Mouse (Mus musculus): Measurements from ENCODE around the gene Ffar4. TPM values are rescaled to one million over a fixed set of nuclear protein-coding genes. Genes with fewer than 3 reads are reported as not detected.

Gene Ffar4
- total and polyA plus RNA-seq, 3 experiments = not detected

- H3K36me3 ChIP-seq (ENCODE audit: control insufficient read depth in 1 of 2, insufficient read depth in 2 of 2, low read length in 2 of 2) = peaks cover 0 to 9% of the 10 kb centered on the region in 2 experiments; a peak in 2 of 4 replicates
- peak; percentile 6 for DNase-seq (ENCODE audit: low read depth, low spot score)
- H3K4me3 ChIP-seq (ENCODE audit: control insufficient read depth in 1 of 2, insufficient read depth in 1 of 2, low read depth in 2 of 2, low read length in 2 of 2) = no peak overlapping the region
- H3K9me3 ChIP-seq (replicated peaks; ENCODE audit: insufficient read depth, low read length) = no peaks in the 10 kb centered on the region
- no peak overlapping the region for H3K9ac ChIP-seq (ENCODE audit: control insufficient read depth, low read depth, low read length, poor library complexity, severe bottlenecking)
- TF ChIP-seq RCOR1 (IDR thresholded peaks at IDR 0.05; ENCODE audit: low read depth, low read length) (no peak), POLR2AphosphoS2 (IDR thresholded peaks at IDR 0.05; ENCODE audit: low read length) (no peak), MAX (IDR thresholded peaks at IDR 0.05; ENCODE audit: low read length) (no peak), NELFE (IDR thresholded peaks at IDR 0.05; ENCODE audit: low read depth, low read length) (no peak), CHD1 (IDR thresholded peaks at IDR 0.05; ENCODE audit: low read depth, low read length) (no peak), SIN3A (IDR thresholded peaks at IDR 0.05; ENCODE audit: low read length) (no peak), MXI1 (IDR thresholded peaks at IDR 0.05; ENCODE audit: low read depth, low read length) (no peak), MEF2A (IDR thresholded peaks at IDR 0.05; ENCODE audit: extremely low read depth, insufficient replicate concordance, low read depth, low read length, poor library complexity, severe bottlenecking) (no peak), ZC3H11A (IDR thresholded peaks at IDR 0.05; ENCODE audit: low read depth, low read length) (no peak), POLR2AphosphoS5 (IDR thresholded peaks at IDR 0.05; ENCODE audit: borderline replicate concordance, low read depth, low read length) (no peak), ZMIZ1 (IDR thresholded peaks at IDR 0.05; ENCODE audit: low read depth, low read length) (no peak), CTCF (IDR thresholded peaks at IDR 0.05 in 2 of 3, conservative IDR thresholded peaks at IDR 0.05 in 1 of 3; ENCODE audit: control insufficient read depth in 1 of 3, insufficient read depth in 1 of 3, low read depth in 2 of 3, low read length in 3 of 3, poor library complexity in 1 of 3, severe bottlenecking in 1 of 3) (no peak), GATA1 (IDR thresholded peaks at IDR 0.05; ENCODE audit: low read depth, low read length) (no peak), USF1 (IDR thresholded peaks at IDR 0.05; ENCODE audit: low read depth, low read length) (no peak)
- peaks cover 0 to 2% of the 10 kb centered on the region in 2 experiments; a peak in 1 of 4 replicates for H3K27me3 ChIP-seq (ENCODE audit: control insufficient read depth in 1 of 2, insufficient read depth in 2 of 2, low read length in 2 of 2)
- no peaks in the 10 kb centered on the region for H3K79me2 ChIP-seq (ENCODE audit: control insufficient read depth, insufficient read depth, low read length, poor library complexity)
- H3K27ac ChIP-seq (ENCODE audit: control insufficient read depth, low read depth, low read length) = no peak overlapping the region
- H3K4me1 ChIP-seq (ENCODE audit: control insufficient read depth in 1 of 2, insufficient read depth in 2 of 2, low read length in 2 of 2) = peaks cover 0 to 6% of the 10 kb centered on the region in 2 experiments; a peak in 2 of 4 replicates
Measured at GRCm38 (mm10) chr19:38086948-38087551, 9.8 kb upstream of the Ffar4 start.

GRCm38 (mm10) chr19:38089358-38089757 is 7.5 kb upstream of the Ffar4 start:
- no peaks in the 10 kb centered on the region for H3K79me2 ChIP-seq (ENCODE audit: control insufficient read depth, insufficient read depth, low read length, poor library complexity)
- H3K4me3 ChIP-seq (ENCODE audit: control insufficient read depth in 1 of 2, insufficient read depth in 1 of 2, low read depth in 2 of 2, low read length in 2 of 2) = no peak overlapping the region
- H3K27me3 ChIP-seq (ENCODE audit: control insufficient read depth in 1 of 2, insufficient read depth in 2 of 2, low read length in 2 of 2) = peaks cover 0 to under 1% of the 10 kb centered on the region in 2 experiments; a peak in 1 of 4 replicates
- TF ChIP-seq RAD21 (IDR thresholded peaks at IDR 0.05; ENCODE audit: low read depth, low read length) = no peak
- no peak overlapping the region for H3K27ac ChIP-seq (ENCODE audit: control insufficient read depth, low read depth, low read length)
- no peak for DNase-seq (ENCODE audit: low read depth, low spot score)
- peaks cover 0 to 6% of the 10 kb centered on the region in 2 experiments; a peak in 2 of 4 replicates for H3K4me1 ChIP-seq (ENCODE audit: control insufficient read depth in 1 of 2, insufficient read depth in 2 of 2, low read length in 2 of 2)
- no peak overlapping the region for H3K9ac ChIP-seq (ENCODE audit: control insufficient read depth, low read depth, low read length, poor library complexity, severe bottlenecking)
- no peaks in the 10 kb centered on the region for H3K9me3 ChIP-seq (replicated peaks; ENCODE audit: insufficient read depth, low read length)
- peaks cover 0 to 9% of the 10 kb centered on the region in 2 experiments; a peak in 2 of 4 replicates for H3K36me3 ChIP-seq (ENCODE audit: control insufficient read depth in 1 of 2, insufficient read depth in 2 of 2, low read length in 2 of 2)
